Mouse (Mus musculus) gastrocnemius, postnatal 10 days (tissue): ENCODE measurements around the gene B4galnt2. TPM values are rescaled to one million over a fixed set of nuclear protein-coding genes. Genes with fewer than 3 reads are reported as not detected.

Experiments
- DNase-seq: peaks from one replicate; pipeline ENCODE4 v3.0.0; 2021; ENCODE audit warnings: mixed read lengths
- microRNA-seq, 2 experiments: library from miRNA; unstranded; fragments of <30 nt; microRNA quantifications; one replicate each; pipeline ENCODE4 v1.2.0; 2021
- total RNA-seq, 2 experiments: library from RNA; stranded (reverse); gene quantifications; 2 replicates each; pipeline ENCODE4 v1.2.3; 2021

The B4galnt2 gene
- total RNA-seq, 2 experiments from 2014 or later, result not detected

DNA sequence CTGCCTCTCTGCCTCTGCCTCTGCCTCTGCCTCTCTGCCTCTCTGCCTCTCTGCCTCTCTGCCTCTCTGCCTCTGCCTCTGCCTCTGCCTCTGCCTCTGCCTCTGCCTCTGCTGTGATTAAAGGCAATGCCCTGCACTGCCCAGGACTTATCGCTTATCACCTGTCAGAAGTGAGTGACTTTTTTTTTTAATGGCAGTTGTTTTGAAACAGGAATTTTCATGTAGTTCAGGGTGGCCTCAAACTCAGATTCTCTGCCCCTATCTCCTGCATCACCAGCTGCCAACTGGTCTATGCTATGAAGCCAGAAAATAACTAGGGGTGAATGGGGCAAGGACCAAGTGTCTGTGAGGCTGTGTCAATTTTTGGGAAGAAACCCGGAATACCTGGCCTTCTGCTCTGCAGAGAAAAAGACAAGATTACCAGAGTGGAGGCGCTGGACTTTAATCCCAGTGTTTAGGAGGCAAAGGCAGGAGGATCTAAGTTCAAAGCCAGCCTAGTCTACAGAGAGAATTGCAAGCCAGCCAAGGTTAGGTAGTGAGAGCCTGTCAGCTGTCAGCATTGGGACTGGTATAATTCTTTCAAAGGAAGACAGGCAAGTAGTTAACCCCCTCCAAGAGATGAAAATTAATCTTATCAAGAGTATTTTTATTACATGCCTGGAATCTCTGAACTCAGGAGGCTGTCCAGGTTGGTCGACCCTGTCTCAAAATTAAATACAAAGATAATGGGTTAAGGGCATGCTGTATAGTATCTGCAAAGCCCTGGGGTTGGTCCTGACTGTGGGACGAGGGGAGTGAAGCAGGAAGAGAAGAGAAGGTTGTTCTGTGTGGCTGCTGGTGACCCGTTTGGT is 88.1 kb downstream of the B4galnt2 start:
- DNase-seq, result no peak

- DNase-seq, result no peak
Measured at GRCm38 (mm10) chr11:95825625-95826024, 89.1 kb downstream of the B4galnt2 start.

- DNase-seq, result peak; percentile 88
Measured at GRCm38 (mm10) chr11:95824877-95825243, 89.8 kb downstream of the B4galnt2 start.

DNA sequence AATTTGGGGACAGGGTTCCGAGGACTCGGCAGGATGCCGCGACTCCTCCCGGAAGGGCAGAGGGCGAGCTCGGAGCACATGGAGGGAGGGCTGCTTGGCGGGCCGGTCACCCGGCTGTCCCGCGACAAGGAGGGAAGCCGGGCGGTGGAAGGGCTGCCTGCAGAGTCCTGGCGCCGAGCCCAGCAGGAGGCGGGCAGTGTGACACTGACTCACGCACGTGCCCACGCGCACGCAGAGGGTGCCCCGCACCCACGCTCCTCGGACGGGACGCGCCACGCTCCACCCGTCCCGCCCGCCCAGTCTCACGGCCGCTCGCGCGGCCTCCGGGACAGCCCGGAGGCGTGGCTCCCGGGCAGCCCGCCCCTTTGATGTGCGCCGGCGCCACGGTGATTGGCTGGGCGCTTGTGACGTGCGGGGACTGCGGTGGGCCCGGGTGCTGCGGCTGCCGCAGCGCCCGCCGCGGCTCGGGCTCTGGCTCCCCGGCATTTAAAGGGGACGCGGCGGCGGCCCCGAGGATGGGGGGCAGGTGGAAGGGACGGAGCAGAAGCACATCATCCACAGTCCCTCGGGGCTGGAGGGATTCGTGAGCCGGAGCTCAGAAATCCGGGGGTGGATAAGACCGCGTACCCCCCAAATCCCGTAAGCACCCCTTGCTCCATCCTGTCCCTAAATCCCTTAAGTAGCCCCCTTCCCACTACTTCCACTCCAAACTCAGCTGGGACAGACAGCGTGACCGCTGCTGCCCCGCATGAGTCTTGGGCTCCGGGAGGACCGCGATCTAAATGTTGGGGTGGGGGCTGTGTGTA is 90.4 kb downstream of the B4galnt2 start, which contains the start of gene Phospho1:
Phospho1 (plus strand) TSS at position 429 of the 806 bp plus-strand sequence.
- peak; percentile 95 for DNase-seq

GRCm38 (mm10) chr11:95822437-95822836 is 92.3 kb downstream of the B4galnt2 start:
- DNase-seq, result no peak

- no peak for DNase-seq
Measured at GRCm38 (mm10) chr11:95821511-95821910, 93.2 kb downstream of the B4galnt2 start.

GRCm38 (mm10) chr11:95819138-95819537 is 95.6 kb downstream of the B4galnt2 start:
- DNase-seq, result no peak

Small RNAs within 50 kb of the gene (microRNA-seq; reads per million reads assigned to microRNA genes)
- 0 reads per million in 2 experiments for gene Mir3063

Other genes starting within 250 kb of the B4galnt2 start
- 100 to 1,000 TPM; 139 to 155 TPM for gene Phb, start 247.9 kb downstream of the B4galnt2 start, total RNA-seq
- 10 to 100 TPM; 51.1 to 54.5 TPM for gene Zfp652, start 202.2 kb downstream of the B4galnt2 start, total RNA-seq
- gene B130006D01Rik, start 191.3 kb downstream of the B4galnt2 start, total RNA-seq, result under 1 TPM; 0.42 to 0.90 TPM
- gene Phospho1, start 90.4 kb downstream of the B4galnt2 start, total RNA-seq, result 100 to 1,000 TPM; 131 to 134 TPM
- 1 to 10 TPM; 7.0 to 9.4 TPM for gene Gngt2, start 77.7 kb downstream of the B4galnt2 start, total RNA-seq
- 1 to 10 TPM; 3.4 to 7.1 TPM for gene Abi3, start 72.4 kb downstream of the B4galnt2 start, total RNA-seq
- gene Igf2bp1, start 91.0 kb upstream of the B4galnt2 start, total RNA-seq, result 1 to 10 TPM in 1 of 2 experiments, under 1 TPM in 1; 0.23 to 1.4 TPM
- not detected for gene Gip, start 109.7 kb upstream of the B4galnt2 start, total RNA-seq
- gene Snf8, start 120.0 kb upstream of the B4galnt2 start, total RNA-seq, result 10 to 100 TPM; 31.6 to 34.5 TPM
- 10 to 100 TPM; 24.2 to 29.8 TPM for gene Ube2z, start 150.5 kb upstream of the B4galnt2 start, total RNA-seq
- 1,000 to 10,000 TPM; 1,118 to 1,302 TPM for gene Atp5g1, start 160.8 kb upstream of the B4galnt2 start, total RNA-seq
- not detected for gene Calcoco2, start 197.1 kb upstream of the B4galnt2 start, total RNA-seq
- gene Ttll6, start 218.9 kb upstream of the B4galnt2 start, total RNA-seq, result not detected